Mouse (Mus musculus) B cell, adult 62 days (primary cell): ENCODE data around the gene Emcn. TPM values are rescaled to one million over a fixed set of nuclear protein-coding genes. Genes with fewer than 3 reads are reported as not detected.

Experiments used
- total RNA-seq: library from RNA; stranded (reverse); gene quantifications from 4 replicates; pipeline ENCODE4 v1.2.4, GENCODE M21; 2023

Gene Emcn
- total RNA-seq, result not detected in 4 replicates

GRCm38 (mm10) chr3:137340938-137341337, at the start of gene Emcn:
Gene Emcn, plus strand, starts transcription at chr3:137341067.

